Mouse (Mus musculus) splenic B cell, adult 2 months (primary cell): ENCODE results near the gene Ankrd1.

Experiments used
- DNase-seq: peaks from one replicate; pipeline ENCODE4 v3.0.0-alpha.2; 2011; ENCODE audit warnings: low read depth, low spot score
- H3K27me3 ChIP-seq: 2 replicates; pipeline ENCODE4 v1.6.1; 2012; ENCODE audit warnings: mild to moderate bottlenecking, low read length, moderate library complexity, mixed read lengths; ENCODE audit not compliant: control insufficient read depth, poor library complexity, insufficient read depth, severe bottlenecking
- H3K36me3 ChIP-seq: 2 replicates; pipeline ENCODE4 v1.6.1; 2012; ENCODE audit warnings: mild to moderate bottlenecking, low read length, moderate library complexity, mixed read lengths; ENCODE audit not compliant: control insufficient read depth, poor library complexity, insufficient read depth, severe bottlenecking

Gene Ankrd1

DNA sequence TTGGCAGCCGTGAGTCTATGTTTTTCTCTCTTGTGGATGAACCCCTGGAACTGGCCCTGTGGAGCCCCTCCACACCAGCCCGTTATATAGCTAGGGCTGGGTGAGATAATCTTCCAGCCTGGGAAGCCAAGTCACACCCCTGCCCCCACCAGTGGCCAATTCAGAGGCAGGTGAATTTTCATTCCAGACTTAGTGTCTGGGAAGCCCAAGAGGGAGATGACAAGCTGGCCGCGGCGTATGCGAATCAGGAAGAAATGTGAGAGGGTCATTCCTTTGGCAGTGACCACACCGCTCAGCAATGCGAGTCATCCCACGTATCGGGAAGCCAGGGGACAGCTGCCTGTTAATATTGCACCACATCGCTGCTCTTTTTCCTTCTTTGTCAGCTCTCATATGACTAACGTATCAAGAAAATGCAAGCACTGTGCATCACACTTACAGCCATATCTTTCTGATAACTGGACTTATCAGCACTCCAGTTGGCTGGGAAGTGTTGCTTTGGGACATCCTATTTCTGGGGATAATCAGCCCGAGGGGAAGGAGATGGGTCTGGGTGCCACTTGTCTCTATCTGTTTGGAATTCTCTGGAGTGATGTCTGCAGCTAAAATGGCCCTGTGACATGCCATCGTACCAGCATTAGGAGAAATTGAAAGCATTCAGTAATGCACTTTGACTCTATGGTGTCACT, at the start of gene Ankrd1:
Gene Ankrd1, minus strand, starts transcription at position 317 of the 689 bp plus-strand sequence.
- no peak for DNase-seq
- Histone ChIP-seq H3K36me3 (no peaks in the 10 kb centered on the region), H3K27me3 (no peaks in the 10 kb centered on the region)

DNA sequence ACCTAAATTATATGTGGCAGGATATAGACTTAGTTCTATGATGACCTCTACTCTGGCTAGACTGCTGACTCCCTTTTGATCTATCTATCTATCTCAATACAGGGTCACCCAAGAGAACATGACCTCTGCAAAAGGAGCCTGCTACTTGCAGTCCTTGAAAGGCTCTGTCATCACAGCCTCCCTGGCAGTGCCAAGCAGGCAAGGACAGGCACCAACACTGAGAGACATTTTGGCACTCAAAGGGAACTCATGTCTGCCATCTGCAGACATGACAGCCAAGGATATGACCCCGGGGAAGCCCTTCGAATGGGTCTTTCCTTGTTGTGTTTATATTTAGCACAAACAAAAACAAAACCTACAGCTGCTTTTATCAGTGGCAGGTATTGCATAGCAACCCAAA, 49.2 kb upstream of the Ankrd1 start:
- Histone ChIP-seq H3K36me3 (no peaks in the 10 kb centered on the region), H3K27me3 (no peaks in the 10 kb centered on the region)
- no peak for DNase-seq

DNA sequence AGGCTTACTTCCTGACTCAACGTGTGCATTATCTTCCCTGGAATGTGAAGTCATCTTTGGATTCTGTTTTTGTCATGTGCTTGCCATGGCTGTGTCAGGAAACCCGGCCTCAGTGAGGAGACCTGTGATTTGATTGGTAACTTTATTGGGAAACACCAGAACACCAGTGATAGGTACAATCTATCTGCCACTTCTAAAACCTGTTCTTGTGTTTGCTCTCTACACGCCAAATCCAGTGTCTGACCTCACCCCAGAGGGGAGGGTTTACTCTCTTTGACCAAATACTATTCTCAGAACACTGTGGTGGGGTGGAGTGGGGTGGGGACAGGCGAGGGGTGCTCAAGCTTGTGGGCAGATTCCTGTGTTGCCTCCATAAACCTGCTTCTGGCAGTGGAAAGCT, 48.2 kb upstream of the Ankrd1 start:
- Histone ChIP-seq H3K36me3 (no peaks in the 10 kb centered on the region), H3K27me3 (no peaks in the 10 kb centered on the region)
- DNase-seq = no peak

DNA sequence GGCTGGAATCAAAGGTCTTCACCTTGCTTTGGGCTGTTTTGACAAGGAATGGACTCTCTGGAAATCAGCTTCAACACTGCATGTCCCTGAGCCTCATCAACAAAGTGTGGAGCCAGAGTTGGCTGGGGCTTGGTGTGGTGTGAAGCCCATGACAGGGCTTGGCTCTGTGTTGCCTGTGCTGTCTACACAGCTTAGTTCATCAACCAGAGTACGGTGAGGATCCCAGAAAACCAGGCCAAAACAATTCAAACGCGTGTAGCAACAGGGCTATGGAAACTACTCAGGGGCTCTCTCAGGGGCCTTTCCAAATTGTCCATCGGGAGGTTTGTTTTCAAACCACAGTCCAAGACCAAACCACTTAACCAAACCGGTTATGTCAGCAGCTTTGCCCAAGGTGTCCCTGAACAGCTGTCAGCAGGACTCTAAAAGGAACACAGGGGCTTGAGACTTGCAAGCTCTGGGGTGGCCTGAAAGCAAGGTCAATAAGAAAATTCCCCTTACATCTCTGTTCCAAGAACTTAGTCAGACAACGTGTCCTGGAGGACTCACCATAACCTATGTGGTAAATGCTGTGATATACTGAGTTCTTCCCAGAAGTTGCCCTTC, 47.5 kb upstream of the Ankrd1 start:
- no peaks in the 10 kb centered on the region for H3K27me3 ChIP-seq
- no peaks in the 10 kb centered on the region for H3K36me3 ChIP-seq
- no peak for DNase-seq

DNA sequence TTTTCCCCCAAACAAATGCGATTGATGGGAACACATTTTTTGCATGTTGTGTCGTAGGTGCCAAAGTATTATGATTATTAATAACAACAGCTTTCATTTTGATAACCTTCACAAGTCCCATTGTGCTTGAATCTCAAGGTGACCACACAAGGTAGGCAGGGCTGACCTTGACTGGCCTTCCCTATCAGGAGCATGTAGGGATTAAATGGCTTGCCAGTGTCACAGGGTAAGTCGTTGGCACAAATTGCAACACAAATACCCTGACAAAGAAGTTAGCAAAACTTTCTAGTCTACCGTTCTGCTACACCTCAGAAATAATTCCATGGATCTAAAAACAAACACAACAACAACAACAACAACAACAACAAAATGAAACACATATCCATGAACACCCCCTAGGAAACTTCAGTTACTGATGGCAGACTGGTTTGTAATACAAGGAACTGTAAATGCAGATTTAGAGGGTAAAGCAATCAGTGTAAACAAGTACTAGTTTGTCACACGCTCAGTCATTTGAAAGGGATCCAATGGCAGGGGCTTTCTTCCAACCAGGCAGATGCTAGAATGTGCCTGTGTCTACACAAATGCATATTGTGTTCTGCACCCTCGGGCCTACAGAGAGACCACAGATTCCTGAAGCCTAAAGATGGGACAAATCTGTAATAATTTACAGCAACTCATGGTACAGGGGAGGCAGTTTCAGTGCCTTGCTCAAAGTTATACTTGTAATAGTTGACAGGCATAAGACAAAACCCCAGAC, 46.7 kb upstream of the Ankrd1 start:
- H3K27me3 ChIP-seq = no peaks in the 10 kb centered on the region
- DNase-seq = no peak
- no peaks in the 10 kb centered on the region for H3K36me3 ChIP-seq

DNA sequence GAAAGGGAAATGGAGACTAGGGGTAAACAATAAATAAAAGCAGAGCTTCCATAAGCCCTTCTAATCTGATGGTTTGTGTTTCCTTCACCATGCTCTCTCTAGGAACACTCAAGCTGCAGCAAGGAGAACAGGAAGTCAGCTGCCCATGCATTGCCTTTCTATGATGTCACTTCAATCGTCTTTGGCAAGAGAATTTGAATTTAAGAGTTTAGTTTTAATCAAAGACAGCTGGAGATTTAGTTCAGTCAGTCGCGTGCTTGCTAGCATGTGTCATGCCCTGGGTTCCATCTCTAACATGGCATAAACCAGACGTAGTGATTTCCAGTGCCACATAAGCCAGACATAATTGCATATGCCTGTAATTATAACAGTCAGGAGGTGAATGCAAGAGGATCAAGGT, 45.5 kb upstream of the Ankrd1 start:
- H3K36me3 ChIP-seq = no peaks in the 10 kb centered on the region
- DNase-seq = no peak
- no peaks in the 10 kb centered on the region for H3K27me3 ChIP-seq

DNA sequence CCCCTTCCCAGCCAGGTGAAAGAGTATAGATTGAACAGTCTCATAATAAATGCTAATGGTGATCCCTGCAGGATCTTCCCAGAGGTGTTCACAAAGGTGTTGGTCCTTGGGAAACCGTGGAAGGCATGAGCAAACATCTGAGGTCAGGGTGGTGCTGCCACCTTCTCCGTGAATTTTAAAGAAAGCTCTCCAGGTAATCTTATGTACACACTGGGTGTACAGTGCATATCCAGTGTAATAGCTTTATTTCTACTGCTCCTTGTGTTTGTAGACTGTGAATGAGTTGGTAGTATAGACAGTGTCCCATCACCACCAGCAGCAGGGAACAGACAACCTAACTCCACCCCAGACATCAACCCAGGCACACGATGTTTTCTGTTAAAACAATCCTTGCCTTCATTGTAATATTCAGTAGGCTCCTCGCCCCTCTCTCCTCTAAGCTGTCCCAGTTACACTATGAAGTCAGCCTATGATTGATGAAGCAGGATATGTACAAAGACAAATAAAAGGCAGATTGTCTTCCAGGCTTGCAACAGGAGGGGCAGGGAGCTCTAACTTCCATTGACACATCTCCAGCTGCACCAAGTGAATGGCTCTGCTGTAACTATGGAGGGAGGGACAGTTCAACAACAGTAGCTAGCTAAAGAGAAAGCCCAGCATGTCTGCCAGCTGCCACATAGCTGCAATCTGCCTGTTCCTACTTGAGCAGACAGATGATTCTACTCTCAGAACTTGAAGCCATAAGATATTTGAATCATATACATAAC, 30.5 kb upstream of the Ankrd1 start:
- no peaks in the 10 kb centered on the region for H3K36me3 ChIP-seq

DNA sequence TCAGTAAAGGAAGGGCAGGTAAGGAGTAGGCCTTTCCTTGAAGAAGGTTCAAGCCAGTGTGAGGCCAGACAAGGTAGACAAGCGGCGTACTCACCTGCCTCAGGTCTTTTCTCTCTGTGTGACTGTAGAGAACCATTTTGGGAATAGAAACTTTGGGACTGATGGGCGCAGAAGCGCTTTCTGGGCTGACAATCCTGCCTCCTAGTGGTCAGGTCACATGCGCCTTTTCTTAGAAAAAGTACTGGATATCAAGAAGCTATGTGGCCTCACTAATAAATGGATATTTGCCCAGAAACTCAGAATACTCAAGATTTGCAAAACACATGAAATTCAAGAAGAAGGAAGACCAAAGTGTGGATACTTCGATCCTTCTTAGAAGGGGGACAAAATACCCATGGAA, 28.7 kb upstream of the Ankrd1 start:
- Histone ChIP-seq H3K27me3 (no peaks in the 10 kb centered on the region), H3K36me3 (no peaks in the 10 kb centered on the region)
- no peak for DNase-seq

More for the DNA sequence above, 30.5 kb upstream of the Ankrd1 start:
- no peaks in the 10 kb centered on the region for H3K27me3 ChIP-seq
- no peak for DNase-seq

DNA sequence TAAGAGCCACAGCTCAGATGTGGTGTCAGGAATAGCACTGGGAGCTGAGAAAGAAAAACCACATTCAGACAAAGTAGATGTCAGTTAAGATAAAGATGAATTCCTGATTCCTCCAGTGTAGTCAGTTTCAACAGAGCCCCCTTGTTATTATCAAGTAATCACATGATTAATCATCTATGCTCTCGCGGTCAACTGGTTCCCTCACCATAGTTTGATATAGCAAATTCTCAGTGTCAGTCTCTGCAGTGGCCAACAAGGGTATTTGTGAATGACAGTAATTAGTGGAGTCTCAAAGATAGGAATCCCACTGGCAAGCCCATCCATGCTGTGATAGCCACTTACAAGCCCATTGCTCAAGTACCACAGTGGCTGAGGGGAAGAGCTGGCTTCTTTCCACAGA, 23.7 kb upstream of the Ankrd1 start:
- no peak for DNase-seq
- Histone ChIP-seq H3K36me3 (no peaks in the 10 kb centered on the region), H3K27me3 (no peaks in the 10 kb centered on the region)

DNA sequence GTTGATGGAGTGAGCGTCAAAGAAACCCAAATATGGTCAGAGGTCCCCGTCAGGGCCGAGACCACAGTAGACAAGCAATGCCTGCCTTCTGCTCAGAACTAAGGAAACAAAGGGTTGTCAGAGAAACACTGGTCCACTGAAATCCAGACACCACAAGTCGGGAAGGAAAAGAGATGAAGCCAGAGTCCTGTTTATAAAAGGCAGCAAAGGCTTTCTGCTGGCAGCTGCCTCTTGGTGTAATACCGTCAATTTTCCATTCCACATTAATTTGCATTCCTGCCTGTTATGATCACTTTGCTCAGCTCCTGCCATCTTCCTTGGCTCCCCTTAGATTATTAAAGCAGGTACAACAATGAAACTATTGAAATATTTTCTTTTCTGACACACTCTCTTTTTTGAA, 13.8 kb upstream of the Ankrd1 start:
- Histone ChIP-seq H3K27me3 (no peaks in the 10 kb centered on the region), H3K36me3 (no peaks in the 10 kb centered on the region)
- no peak for DNase-seq

DNA sequence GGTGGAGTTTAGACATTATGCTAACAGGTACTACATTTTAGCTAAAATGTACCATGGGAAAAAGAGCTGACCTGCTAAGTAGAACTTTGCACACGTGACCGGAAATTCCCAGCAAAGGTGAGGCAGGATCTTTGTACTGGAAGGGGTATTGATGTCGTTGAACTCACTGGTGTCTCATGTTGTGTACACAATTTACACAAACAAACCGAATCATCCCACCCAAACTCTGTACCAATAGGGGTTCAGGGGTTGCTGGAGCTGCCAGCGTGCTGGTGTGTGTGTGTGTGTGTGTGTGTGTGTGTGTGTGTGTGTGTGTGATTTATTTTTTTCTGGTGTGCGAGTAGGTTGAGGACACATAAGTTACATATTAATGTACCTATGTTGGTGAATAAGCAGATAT, 13.2 kb upstream of the Ankrd1 start:
- DNase-seq = no peak
- H3K27me3 ChIP-seq = no peaks in the 10 kb centered on the region
- no peaks in the 10 kb centered on the region for H3K36me3 ChIP-seq

DNA sequence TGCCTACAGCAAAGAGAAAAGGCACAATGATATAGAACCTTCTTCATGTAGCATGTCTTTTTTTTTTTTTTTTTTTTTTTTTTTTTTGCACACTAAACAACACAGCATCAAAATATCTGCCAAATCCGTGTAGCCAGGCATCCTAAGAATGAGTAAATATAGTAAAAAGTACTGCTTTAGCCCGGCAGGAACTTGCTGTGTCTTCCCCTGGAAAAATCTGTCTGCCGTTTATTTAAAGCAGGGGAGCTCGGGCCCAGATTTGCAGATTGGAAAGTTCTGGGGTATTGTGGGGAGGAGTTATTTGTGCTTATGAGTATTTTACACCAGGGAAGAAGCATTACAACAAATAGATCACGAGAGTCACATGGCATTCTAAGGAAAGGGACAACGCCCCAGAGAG, 12.1 kb upstream of the Ankrd1 start:
- no peak for DNase-seq
- Histone ChIP-seq H3K27me3 (no peaks in the 10 kb centered on the region), H3K36me3 (no peaks in the 10 kb centered on the region)

DNA sequence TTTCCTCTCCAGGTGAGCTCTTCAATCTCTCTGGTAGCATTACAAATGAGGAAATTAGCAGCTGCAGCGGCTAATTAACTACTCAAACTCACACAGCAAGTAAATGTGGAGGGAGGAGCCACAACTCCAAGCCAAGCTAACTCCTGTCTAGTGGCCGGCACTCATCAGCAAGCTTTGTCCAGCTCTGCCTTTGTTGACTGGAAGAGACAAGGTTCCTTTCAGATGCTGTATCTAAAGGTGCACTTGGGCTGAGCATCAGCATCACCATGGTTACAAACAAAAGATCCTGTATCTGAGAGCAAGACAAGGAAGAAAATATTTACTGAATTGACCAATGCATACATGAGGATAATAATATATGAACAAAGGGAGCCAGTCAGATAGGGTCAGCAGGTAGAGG, 10.3 kb upstream of the Ankrd1 start:
- Histone ChIP-seq H3K36me3 (no peaks in the 10 kb centered on the region), H3K27me3 (no peaks in the 10 kb centered on the region)
- no peak for DNase-seq

DNA sequence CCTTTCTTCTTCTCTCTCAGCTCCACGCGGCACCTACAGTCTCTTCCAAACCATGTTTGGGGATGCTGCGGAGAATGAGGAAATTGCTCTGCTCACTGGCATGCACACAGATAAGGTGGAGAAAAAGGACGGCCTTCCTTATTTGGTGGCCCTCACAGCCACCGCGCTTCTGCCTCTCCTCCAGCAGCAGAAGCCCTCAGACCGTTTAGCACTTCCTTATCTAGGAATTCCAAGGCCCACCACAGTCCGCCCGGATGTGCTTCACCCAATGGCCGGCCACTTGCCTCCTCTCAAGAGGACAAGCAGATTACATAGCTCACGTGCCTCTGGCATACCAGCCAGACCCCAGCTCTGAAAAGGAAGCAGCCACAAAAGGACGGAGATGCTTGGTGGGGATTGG, 9.7 kb upstream of the Ankrd1 start:
- Histone ChIP-seq H3K27me3 (no peaks in the 10 kb centered on the region), H3K36me3 (no peaks in the 10 kb centered on the region)
- no peak for DNase-seq

DNA sequence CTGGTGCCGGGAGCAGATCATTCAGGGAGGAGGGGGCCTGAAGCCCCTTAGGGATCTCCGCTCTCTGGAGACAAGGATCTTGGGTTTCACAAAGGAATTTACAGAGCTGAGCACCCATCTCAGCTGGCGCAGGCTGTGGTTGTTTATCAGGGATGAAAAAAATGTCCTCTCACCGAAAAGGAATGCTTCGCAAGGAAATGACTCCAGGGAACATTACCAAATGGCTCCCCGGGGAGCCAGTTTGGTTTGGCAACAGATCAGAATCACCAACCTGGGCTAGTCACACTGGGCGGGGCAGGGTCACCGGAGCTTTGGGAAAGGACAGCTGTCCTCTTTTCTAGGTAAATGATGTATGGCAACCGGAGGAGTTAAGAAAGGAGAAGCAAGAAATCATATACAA, 9.3 kb upstream of the Ankrd1 start:
- no peak for DNase-seq
- H3K36me3 ChIP-seq = no peaks in the 10 kb centered on the region
- H3K27me3 ChIP-seq = no peaks in the 10 kb centered on the region
